Mouse (Mus musculus) mouse trophoblast stem cell (cell line): Measurements from ENCODE around the gene Tsc2.
"Not testable (repeated sequence)": the region's sequence is repeated elsewhere in the genome, so short reads cannot be mapped to it uniquely, and the experiment has no call there.

Source experiments
- in situ Hi-C, 2 experiments: fragments of 300-500 bp; cut with MseI, MboI; formaldehyde crosslinking; loops; 2 replicates in 1 of 2; 3 replicates in 1 of 2; pipeline ENCODE4 v1.15.1; 2025

Gene Tsc2

GRCm38 (mm10) chr17:24632167-24632812 is at the start of gene Tsc2, which contains the start of gene Nthl1:
Gene Tsc2, minus strand, starts transcription at chr17:24632630.
Gene Nthl1, plus strand, starts transcription at chr17:24632680.
- in situ Hi-C loops, result no loop called here

DNA sequence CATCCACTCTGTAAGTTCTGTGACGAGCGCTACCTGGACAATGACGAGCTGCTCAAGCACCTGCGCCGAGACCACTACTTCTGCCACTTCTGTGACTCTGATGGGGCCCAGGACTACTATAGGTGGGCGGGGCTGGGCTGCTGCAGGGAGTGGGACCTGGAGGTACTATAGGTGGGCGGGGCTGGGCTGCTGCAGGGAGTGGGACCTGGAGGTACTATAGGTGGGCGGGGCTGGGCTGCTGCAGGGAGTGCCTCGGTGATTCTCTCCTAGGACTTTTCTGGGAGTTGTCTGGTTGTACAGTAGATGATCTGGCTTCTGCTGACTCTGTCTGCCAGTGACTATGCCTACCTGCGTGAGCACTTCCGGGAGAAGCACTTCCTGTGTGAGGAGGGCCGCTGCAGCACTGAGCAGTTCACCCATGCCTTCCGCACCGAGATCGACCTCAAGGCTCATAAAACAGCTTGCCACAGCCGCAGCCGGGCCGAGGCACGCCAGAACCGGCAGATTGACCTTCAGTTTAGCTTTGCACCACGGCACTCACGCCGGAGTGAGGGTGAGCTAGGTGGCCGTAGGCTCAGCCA is 45.2 kb upstream of the Tsc2 start:
- in situ Hi-C loops, result no loop called here

DNA sequence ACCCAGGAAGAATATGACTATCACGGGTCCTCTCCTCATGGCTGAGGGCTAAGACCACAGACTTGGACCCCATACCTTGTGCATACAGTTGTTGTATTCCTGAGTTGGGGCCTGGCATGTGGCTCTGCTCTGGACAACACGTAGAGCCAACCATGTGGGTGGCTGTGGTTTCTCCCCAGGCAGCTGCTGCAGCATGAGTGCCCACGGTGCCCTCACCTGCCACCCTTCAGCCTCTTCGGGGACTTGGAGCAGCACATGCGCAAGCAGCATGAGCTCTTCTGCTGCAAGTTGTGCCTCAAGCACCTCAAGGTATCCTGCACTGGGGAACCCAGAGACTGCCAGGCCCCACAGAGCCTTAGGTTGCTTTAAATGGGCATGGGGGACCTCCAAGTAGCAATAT is 44.4 kb upstream of the Tsc2 start:
- in situ Hi-C loops, result no loop called here

GRCm38 (mm10) chr17:24676187-24676586 is 43.8 kb upstream of the Tsc2 start:
- in situ Hi-C loops, result no loop called here

DNA sequence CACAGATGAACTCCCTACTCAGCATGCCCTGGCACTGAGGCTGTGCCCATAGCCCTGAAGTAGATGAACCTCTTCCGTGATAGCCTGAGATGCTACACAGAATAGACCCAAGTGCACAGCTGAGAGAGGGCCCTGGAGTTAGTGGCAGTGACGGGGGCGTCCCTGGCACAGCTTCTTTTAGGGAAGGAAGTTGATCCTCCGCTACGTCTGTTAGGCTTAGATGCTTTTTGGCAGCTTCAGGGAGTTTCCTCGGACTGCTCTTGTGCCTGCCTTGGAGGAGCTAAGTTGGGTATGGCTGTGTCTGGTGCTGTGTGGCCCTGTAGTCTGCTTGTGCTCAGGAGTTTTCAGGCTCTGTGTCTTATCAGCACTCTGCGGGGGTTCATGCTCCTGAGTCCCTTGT is 41.8 kb upstream of the Tsc2 start:
- in situ Hi-C loops, result no loop called here

DNA sequence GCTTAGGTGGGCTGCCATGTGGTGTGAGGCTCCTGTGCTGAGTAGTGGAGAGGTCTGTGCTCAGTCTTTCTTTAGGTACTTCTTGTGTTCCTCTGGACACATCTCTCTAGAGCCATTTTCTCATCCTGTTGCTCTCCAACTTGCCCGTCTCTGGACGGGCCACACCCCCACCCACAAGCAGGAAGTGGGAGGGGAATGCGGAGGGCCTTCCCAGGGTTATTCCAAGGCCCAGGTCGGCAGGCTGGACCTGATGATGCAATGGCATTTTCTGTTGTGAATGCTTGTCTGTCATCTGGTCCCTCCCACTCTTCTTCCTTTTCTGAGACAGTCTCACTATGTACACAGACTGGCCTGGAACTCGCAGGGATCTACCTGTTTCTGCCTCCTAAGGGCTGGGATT is 39.7 kb upstream of the Tsc2 start:
- in situ Hi-C loops, result no loop called here

DNA sequence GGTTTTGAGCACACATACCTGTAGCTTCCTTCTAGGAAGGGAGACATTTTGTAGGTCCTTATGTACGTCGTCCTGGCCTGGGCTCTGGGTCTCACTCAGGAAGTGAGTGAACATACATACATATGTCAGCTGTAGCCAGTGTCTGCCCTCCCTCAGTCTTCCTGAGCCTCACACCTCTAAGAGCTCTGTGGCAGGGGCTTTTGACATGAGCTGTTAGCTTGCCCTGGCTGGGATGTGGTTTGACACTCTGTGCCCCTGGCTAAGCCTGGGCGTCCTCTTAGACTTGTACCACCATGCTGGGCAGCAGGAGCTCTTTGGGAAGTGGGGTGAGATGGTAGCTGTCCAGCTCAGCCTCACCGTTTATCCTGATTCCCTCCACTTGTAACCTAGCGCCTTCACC is 38.9 kb upstream of the Tsc2 start:
- in situ Hi-C loops, result no loop called here

- in situ Hi-C loops, result no loop called here
Observed at GRCm38 (mm10) chr17:24670246-24670844, 37.9 kb upstream of the Tsc2 start.

DNA sequence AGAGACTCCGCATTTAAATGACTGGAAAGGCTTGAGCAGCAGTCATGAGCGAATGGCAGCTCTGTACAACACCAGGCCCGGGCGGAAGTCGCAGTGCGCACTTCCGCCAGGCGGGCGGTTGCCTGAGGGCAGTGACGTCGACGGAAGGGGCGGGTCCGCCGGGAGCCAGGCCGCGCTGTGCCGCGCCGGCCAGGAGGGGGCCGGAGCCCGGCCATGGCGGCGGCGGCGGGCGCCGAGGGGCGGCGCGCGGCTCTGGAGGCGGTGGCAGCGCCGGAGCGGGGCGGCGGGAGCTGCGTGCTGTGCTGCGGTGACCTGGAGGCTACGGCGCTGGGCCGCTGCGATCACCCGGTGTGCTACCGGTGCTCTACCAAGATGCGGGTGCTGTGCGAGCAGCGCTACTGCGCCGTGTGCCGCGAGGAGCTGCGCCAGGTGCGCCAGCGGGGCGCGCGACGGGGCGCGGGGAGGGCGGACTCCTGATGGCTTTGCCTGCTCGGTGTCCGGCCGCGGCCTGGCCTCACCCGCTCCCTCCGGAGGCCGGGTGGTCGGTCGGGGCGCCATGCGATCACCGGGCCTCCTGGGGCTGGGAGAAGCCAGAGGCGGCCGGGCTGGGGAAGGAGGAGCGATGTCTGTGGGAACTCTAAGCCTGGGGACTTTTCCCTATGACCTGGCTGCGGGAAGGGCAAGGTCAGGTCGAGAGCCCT is 37.3 kb upstream of the Tsc2 start, which contains the start of gene Zfp598:
Gene Zfp598, plus strand, starts transcription at position 143 of the 701 bp plus-strand sequence.
- in situ Hi-C loops, result no loop called here

- in situ Hi-C loops, result not testable (repeated sequence)
Observed at GRCm38 (mm10) chr17:24669214-24669544, 36.7 kb upstream of the Tsc2 start.

DNA sequence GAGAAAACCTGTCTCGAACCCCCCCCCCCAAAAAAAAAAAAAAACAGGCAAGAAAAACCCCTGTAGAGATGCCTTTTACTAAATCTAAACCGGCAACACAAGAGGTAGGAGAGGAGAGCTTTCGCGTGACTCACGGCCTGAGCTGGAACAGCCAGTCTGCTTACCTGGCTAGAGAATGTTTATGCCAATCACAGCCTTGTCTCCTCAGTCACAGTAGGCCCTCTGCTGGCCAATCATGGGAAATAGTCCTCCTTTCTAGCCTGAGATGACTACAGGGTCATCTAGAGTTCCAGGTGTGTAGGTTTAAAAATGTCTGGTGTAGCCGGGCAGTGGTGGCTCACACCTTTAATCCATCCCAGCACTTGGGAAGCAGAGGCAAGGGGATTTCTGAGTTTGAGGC is 35.0 kb upstream of the Tsc2 start:
- in situ Hi-C loops, result no loop called here

DNA sequence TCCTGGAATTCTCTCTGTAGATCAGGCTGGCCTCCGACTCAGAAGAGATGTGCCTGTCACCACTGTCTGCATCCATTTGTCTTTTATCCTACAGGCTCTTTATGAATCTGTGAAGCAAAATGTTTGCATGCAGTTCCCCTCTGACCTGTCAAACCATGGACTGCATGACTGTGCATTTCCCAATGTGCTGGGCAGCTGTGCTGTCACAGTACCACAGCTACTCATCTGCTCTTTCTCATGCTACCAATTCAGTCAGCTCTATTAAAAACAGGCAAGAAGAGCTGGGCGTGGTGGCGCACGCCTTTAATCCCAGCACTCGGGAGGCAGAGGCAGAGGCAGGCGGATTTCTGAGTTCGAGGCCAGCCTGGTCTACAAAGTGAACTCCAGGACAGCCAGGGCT is 34.6 kb upstream of the Tsc2 start:
- in situ Hi-C loops, result not testable (repeated sequence)

DNA sequence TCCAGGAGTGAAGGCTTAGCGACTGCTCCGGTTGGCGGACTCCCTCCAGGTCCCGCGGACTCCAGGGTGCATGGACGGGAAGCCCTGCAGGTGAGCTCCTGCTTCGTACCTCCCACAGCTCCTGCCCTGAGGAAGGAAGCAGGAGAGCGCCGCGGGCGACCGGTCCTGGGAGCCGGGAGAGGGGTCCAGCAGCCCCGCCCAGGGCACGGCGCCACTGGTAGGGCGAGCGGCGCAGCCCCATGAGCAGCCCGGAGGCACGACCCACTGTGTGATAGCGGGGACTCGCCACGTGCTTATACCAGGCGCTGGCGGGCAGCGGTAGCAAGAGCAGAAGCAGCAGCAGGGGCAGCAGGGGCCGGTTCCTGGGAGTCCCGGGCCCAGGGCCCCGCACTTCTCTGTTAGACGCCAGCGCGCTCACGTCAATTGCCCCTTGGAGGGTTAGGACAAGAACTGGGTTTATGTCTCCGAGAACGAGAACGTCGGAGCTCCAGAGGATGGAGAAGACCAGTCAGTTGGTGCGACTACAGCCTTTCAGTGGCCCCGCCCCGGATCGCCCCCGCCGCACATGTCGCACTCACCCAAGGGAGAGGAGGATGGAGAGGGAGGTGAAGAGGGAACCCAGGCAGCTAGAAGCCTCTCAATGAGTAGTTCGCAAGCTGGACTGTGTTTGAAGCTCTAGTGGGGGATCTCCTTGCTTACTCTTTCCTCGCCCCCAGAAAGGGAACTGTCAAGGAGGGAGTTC is 25.8 kb upstream of the Tsc2 start, which contains the start of gene Npw:
Gene Npw, minus strand, starts transcription at position 441 of the 742 bp plus-strand sequence.
- in situ Hi-C loops, result loop anchor here (5.0 to 10.0 kb wide), 2 partner anchors 111 to 113 kb away; partner anchors contain the start of gene Pkd1 (in 2 of the 2)

GRCm38 (mm10) chr17:24654969-24655368 is 22.5 kb upstream of the Tsc2 start:
- in situ Hi-C loops, result loop anchor here (5.0 to 10.0 kb wide), 2 partner anchors 108 to 110 kb away; partner anchors contain the start of gene Pkd1 (in 2 of the 2)

- in situ Hi-C loops, result loop anchor here in 1 of 2 experiments (10.0 kb wide), 1 partner anchor 109 kb away; the partner anchor contains the start of gene Pkd1
Observed at GRCm38 (mm10) chr17:24653967-24654710, 21.7 kb upstream of the Tsc2 start.

- in situ Hi-C loops, result loop anchor here in 1 of 2 experiments (10.0 kb wide), 1 partner anchor 107 kb away; the partner anchor contains the start of gene Pkd1
Observed at GRCm38 (mm10) chr17:24651835-24652234, 19.4 kb upstream of the Tsc2 start.

GRCm38 (mm10) chr17:24650766-24651165 is 18.3 kb upstream of the Tsc2 start:
- in situ Hi-C loops, result loop anchor here in 1 of 2 experiments (10.0 kb wide), 1 partner anchor 106 kb away; the partner anchor contains the start of gene Pkd1

GRCm38 (mm10) chr17:24650070-24650616 is 17.7 kb upstream of the Tsc2 start, which contains the start of gene Slc9a3r2:
Gene Slc9a3r2, minus strand, starts transcription at chr17:24650327.
- in situ Hi-C loops, result loop anchor here in 1 of 2 experiments (10.0 kb wide), 1 partner anchor 105 kb away; the partner anchor contains the start of gene Pkd1

DNA sequence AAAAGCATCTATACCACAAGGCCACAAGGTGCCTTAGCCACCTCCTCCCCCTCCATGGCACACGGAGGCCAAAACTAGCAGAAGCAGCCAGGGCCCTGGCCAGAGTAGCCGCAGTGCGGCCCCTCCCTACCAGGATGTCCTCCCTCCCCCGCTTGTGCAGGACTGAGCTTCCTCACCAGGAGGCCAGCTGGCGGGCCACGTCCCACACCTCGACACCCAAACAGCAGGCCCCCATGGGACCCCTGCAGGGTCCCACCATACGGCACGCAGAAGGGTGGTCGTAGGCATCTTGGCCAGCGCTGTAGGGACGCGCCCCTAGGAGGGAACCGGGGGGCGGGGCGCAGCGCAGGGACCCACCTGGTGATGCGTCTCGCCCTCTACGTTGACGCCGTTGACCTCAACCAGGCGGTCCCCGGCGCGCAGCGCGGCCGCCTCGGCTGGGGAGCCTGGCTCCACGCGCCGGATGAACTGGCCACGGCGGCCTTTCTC is 17.2 kb upstream of the Tsc2 start:
- in situ Hi-C loops, result loop anchor here in 1 of 2 experiments (10.0 kb wide), 1 partner anchor 105 kb away; the partner anchor contains the start of gene Pkd1
